Mouse (Mus musculus) kidney, adult 2 months (tissue): Measurements from ENCODE around the gene Cldn12.
A peak's percentile ranks its signal among the peaks of the same experiment; 100 is the strongest.

ENCODE experiments used
- CTCF ChIP-seq: fragments of 200-500 bp; conservative IDR thresholded peaks from 2 replicates; pipeline ENCODE4 v1.5.1; 2011; ENCODE audit warnings: low read depth, mild to moderate bottlenecking, control low read depth, low read length, moderate library complexity, mixed read lengths; ENCODE audit not compliant: insufficient read depth, insufficient read length
- POLR2A ChIP-seq: fragments of 200-500 bp; IDR thresholded peaks from one replicate; pipeline ENCODE4 v1.6.1; 2011; ENCODE audit warnings: low read depth, low read length, control low read depth

DNA sequence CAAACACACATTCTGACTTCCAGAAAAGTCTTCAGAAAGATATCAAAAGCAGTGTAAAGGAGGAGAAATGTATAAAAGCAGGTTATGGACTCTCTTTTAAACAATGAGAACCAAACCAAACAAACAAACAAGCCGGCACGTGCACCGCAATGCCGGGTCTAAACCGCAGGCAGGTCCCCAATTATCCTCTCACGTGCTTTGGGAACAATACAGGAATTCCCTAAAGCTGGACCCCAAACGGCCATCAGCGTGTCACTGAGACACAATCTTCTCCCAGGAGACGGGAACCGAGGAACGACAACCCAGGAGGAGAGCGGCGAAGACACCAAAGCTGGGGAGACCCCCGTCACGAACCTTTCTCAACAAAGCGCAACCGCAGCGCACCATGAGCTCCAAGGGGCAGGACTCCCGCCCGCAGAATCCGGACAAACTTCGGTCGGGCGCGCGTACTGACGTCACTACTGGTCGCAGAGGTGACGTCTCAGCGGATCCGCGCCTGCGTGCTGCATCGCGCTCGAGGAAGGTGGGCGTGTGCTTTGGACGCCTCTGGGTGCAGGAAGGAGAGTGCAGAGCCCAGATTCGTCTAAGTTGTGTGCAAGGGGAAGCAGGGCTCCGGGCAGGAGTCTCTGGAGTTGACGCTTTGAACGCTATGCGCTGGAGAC is 44.5 kb upstream of the Cldn12 start, which contains the start of gene Gtpbp10:
- TF ChIP-seq POLR2A, result peak; percentile 73
- no peak for TF ChIP-seq CTCF
